Mouse (Mus musculus): ENCODE data around the gene Lfng. TPM values are rescaled to one million over a fixed set of nuclear protein-coding genes. Genes with fewer than 3 reads are reported as not detected.
A peak's percentile ranks its signal among the peaks of the same experiment; 100 is the strongest.

Gene Lfng
- total and polyA plus RNA-seq, 2 experiments from 2014 or later = 20.1 to 56.6 TPM

DNA sequence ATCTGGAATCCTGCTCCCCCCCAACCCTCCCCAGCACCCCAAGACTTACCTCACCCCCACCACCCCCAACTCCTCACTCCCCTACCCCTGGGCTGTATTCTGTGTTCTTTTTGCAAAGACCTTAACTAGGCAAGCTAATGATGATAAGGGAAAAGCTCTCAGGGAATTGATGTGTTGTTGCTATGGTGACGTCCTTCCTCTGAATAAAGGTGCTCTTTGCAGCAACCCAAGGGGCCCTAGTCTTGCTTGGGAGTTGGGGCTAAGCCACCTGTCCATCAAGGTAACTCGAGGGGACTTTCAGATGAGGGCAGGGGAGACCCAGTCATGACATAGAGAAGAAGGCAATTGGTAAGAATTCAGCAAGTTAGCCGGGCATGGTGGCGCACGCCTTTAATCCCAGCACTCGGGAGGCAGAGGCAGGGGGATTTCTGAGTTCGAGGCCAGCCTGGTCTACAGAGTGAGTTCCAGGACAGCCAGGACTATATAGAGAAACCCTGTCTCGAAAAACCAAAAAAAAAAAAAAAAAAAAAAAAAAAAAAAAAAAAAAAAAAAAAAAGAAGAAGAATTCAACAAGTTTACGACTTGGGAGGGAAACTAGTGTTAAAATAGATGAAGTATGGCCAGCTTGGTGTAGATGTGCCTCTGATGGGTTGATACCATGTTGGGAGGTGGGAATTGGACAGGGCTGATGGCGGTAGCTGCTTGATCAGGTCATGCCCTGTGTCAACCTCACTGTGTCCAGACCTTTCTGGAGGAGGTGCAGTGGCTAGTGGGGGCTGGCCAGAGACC, 8.4 kb downstream of the Lfng start:
- H3K36me3 ChIP-seq (ENCODE audit: insufficient read depth, low read length) = no peaks in the 10 kb centered on the region
- H3K27ac ChIP-seq (ENCODE audit: low read depth, low read length) = no peak overlapping the region
- no peak for TF ChIP-seq CTCF (IDR thresholded peaks at IDR 0.05)
- no peaks in the 10 kb centered on the region for H3K27me3 ChIP-seq (ENCODE audit: insufficient read depth, low read length)
- H3K4me2 ChIP-seq (ENCODE audit: low read depth, low read length, poor library complexity, severe bottlenecking) = no peak overlapping the region
- H3K4me3 ChIP-seq (ENCODE audit: low read depth, low read length) = no peak overlapping the region
- H3K9ac ChIP-seq (replicated peaks; ENCODE audit: low read length, poor library complexity, severe bottlenecking) = no peak overlapping the region
- ATAC-seq (ENCODE audit: low FRiP score) (no peak), DNase-seq (ENCODE audit: low spot score) (peak; percentile 46)
- 75% methylated on average over 9 of the region's 10 CpGs for WGBS
- peaks cover 15% of the 10 kb centered on the region for H3K4me1 ChIP-seq (ENCODE audit: insufficient read depth, low read length)
- no peaks in the 10 kb centered on the region for H3K9me3 ChIP-seq (ENCODE audit: low read length)

DNA sequence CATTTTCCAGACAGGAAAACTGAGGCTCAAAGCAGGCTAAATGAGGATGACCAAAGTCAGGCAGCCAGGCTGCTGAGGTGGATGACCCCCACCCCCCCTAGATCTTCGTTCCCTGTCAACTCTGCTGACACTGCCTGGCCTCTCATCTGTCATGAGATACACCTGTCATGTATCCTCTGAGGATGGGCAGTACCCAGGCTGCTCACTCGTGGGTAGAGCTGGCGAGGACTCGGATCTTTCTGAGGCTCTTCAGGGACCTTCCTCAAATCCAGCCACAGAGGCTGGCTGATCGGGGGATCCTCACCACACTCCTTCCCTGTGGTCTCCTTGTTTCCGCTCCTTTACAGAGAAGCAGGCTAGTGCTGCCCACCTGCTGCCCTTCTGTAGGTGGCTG, 9.0 kb downstream of the Lfng start:
- Histone ChIP-seq H3K4me1 (ENCODE audit: insufficient read depth, low read length) (peaks cover 11% of the 10 kb centered on the region), H3K27me3 (ENCODE audit: insufficient read depth, low read length) (no peaks in the 10 kb centered on the region), H3K4me2 (ENCODE audit: low read depth, low read length, poor library complexity, severe bottlenecking) (no peak overlapping the region), H3K9me3 (ENCODE audit: low read length) (no peaks in the 10 kb centered on the region), H3K9ac (replicated peaks; ENCODE audit: low read length, poor library complexity, severe bottlenecking) (no peak overlapping the region), H3K36me3 (ENCODE audit: insufficient read depth, low read length) (no peaks in the 10 kb centered on the region), H3K27ac (ENCODE audit: low read depth, low read length) (no peak overlapping the region), H3K4me3 (ENCODE audit: low read depth, low read length) (no peak overlapping the region)
- ATAC-seq (ENCODE audit: low FRiP score) (no peak), DNase-seq (ENCODE audit: low spot score) (no peak)
- TF ChIP-seq CTCF (IDR thresholded peaks at IDR 0.05) = no peak
- WGBS = 76% methylated on average over 6 of the region's 6 CpGs

GRCm38 (mm10) chr5:140616691-140617090, 9.6 kb downstream of the Lfng start:
- ATAC-seq (ENCODE audit: low FRiP score) = no peak
- no peak overlapping the region for H3K4me2 ChIP-seq (ENCODE audit: low read depth, low read length, poor library complexity, severe bottlenecking)
- H3K9me3 ChIP-seq (ENCODE audit: low read length) = no peaks in the 10 kb centered on the region
- no peaks in the 10 kb centered on the region; the same call in 1 of the 2 replicates for H3K36me3 ChIP-seq (ENCODE audit: insufficient read depth, low read length)
- H3K4me1 ChIP-seq (ENCODE audit: insufficient read depth, low read length) = peaks cover 8% of the 10 kb centered on the region; the same call in 1 of the 2 replicates
- H3K4me3 ChIP-seq (ENCODE audit: low read depth, low read length) = no peak overlapping the region
- no peak for DNase-seq (ENCODE audit: low spot score)
- no peaks in the 10 kb centered on the region for H3K27me3 ChIP-seq (ENCODE audit: insufficient read depth, low read length)
- no peak overlapping the region for H3K27ac ChIP-seq (ENCODE audit: low read depth, low read length)
- no peak for TF ChIP-seq CTCF (IDR thresholded peaks at IDR 0.05)
- WGBS = 75% methylated on average over 9 of the region's 9 CpGs
- H3K9ac ChIP-seq (replicated peaks; ENCODE audit: low read length, poor library complexity, severe bottlenecking) = no peak overlapping the region

DNA sequence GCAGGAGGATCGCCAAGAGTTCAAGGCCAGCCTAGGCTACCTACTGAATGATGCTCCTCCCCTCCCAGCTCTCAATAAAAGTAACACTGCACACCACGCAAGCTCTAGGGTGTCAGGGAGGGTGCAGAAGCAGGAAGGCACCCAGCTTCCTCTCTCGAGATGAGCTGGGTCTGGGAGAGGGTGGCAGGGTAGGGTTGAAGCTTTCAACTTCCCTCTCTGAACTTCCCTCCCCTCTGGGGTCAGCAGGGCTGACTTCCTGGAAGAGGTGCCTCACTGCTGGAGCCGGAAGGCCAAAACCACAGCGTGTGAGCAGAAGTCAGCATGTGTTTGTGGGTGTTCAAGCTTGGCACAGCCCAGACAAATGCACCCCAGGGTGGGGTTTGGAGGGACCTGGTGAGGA, 10.6 kb downstream of the Lfng start:
- 0 out of 2 replicates have a peak, but pooled peaks cover 3% of the 10 kb centered on the region for H3K4me1 ChIP-seq (ENCODE audit: insufficient read depth, low read length)
- no peak for ATAC-seq (ENCODE audit: low FRiP score)
- H3K36me3 ChIP-seq (ENCODE audit: insufficient read depth, low read length) = peaks cover 9% of the 10 kb centered on the region
- 81% methylated on average over 5 of the region's 5 CpGs for WGBS
- H3K9me3 ChIP-seq (ENCODE audit: low read length) = no peaks in the 10 kb centered on the region
- no peaks in the 10 kb centered on the region for H3K27me3 ChIP-seq (ENCODE audit: insufficient read depth, low read length)
- TF ChIP-seq CTCF (IDR thresholded peaks at IDR 0.05) = no peak
- H3K4me3 ChIP-seq (ENCODE audit: low read depth, low read length) = no peak overlapping the region
- H3K9ac ChIP-seq (replicated peaks; ENCODE audit: low read length, poor library complexity, severe bottlenecking) = no peak overlapping the region
- H3K4me2 ChIP-seq (ENCODE audit: low read depth, low read length, poor library complexity, severe bottlenecking) = no peak overlapping the region
- DNase-seq (ENCODE audit: low spot score) = no peak
- H3K27ac ChIP-seq (ENCODE audit: low read depth, low read length) = no peak overlapping the region

GRCm38 (mm10) chr5:140619151-140619771, 12.1 kb downstream of the Lfng start:
- Histone ChIP-seq H3K27me3 (ENCODE audit: insufficient read depth, low read length) (no peaks in the 10 kb centered on the region), H3K4me1 (ENCODE audit: insufficient read depth, low read length) (0 out of 2 replicates have a peak, but pooled peaks cover 3% of the 10 kb centered on the region), H3K9me3 (ENCODE audit: low read length) (no peaks in the 10 kb centered on the region), H3K4me2 (ENCODE audit: low read depth, low read length, poor library complexity, severe bottlenecking) (no peak overlapping the region), H3K36me3 (ENCODE audit: insufficient read depth, low read length) (peaks cover 24% of the 10 kb centered on the region), H3K27ac (ENCODE audit: low read depth, low read length) (peak overlapping the region; percentile 32; the same call in 1 of the 2 replicates), H3K4me3 (ENCODE audit: low read depth, low read length) (no peak overlapping the region), H3K9ac (replicated peaks; ENCODE audit: low read length, poor library complexity, severe bottlenecking) (no peak overlapping the region)
- ATAC-seq (ENCODE audit: low FRiP score) (peak; percentile 36; the same call in 1 of the 2 replicates), DNase-seq (ENCODE audit: low spot score) (peak; percentile 81)
- peak; percentile 73 for TF ChIP-seq CTCF (IDR thresholded peaks at IDR 0.05)
- 26% methylated on average over 6 of the region's 6 CpGs for WGBS

All from midbrain, postnatal 0 days (tissue).